Mouse (Mus musculus) limb, embryonic 14.5 days (tissue): ENCODE results near the gene Eng. TPM values are rescaled to one million over a fixed set of nuclear protein-coding genes. Genes with fewer than 3 reads are reported as not detected.
A peak's percentile ranks its signal among the peaks of the same experiment; 100 is the strongest.

Source experiments
- ATAC-seq: fragments of 200-750 bp; cut with Nextera tagmentation; 2 replicates; pipeline ENCODE4 v1.8.0; 2017; ENCODE audit warnings: low read depth, moderate number of reproducible peaks, moderate TSS enrichment; ENCODE audit not compliant: low FRiP score
- DNase-seq: peaks from one replicate; pipeline ENCODE4 v3.0.0-alpha.2; 2015; ENCODE audit warnings: low spot score
- H3K27ac ChIP-seq: fragments of 300-500 bp; sonication (generic); replicated peaks from 2 replicates; pipeline ENCODE4 v1.5.1; 2014; ENCODE audit warnings: low read depth, mild to moderate bottlenecking, low read length, moderate library complexity, mixed read lengths
- H3K27me3 ChIP-seq: fragments of 300-500 bp; sonication (generic); 2 replicates; pipeline ENCODE4 v1.6.1; 2014; ENCODE audit warnings: low read length, mixed read lengths; ENCODE audit not compliant: control insufficient read depth, insufficient read depth
- H3K36me3 ChIP-seq: fragments of 300-500 bp; sonication (generic); 2 replicates; pipeline ENCODE4 v1.6.1; 2014; ENCODE audit warnings: mild to moderate bottlenecking, low read length, moderate library complexity, mixed read lengths; ENCODE audit not compliant: control insufficient read depth, insufficient read depth
- H3K4me1 ChIP-seq: fragments of 300-500 bp; sonication (generic); 2 replicates; pipeline ENCODE4 v1.6.1; 2014; ENCODE audit warnings: antibody characterized with exemption, low read length, mixed read lengths; ENCODE audit not compliant: control insufficient read depth, insufficient read depth
- H3K4me2 ChIP-seq: fragments of 300-500 bp; sonication (generic); replicated peaks from 2 replicates; pipeline ENCODE4 v1.6.1; 2014; ENCODE audit warnings: low read depth, mild to moderate bottlenecking, low read length, moderate library complexity; ENCODE audit not compliant: severe bottlenecking
- H3K4me3 ChIP-seq: fragments of 300-500 bp; sonication (generic); replicated peaks from 2 replicates; pipeline ENCODE4 v1.5.1; 2014; ENCODE audit warnings: low read length
- H3K9ac ChIP-seq: fragments of 300-500 bp; sonication (generic); 2 replicates; pipeline ENCODE4 v1.6.1; 2014; ENCODE audit warnings: mild to moderate bottlenecking, low read depth, low read length, moderate library complexity; ENCODE audit not compliant: severe bottlenecking
- H3K9me3 ChIP-seq: fragments of 300-500 bp; sonication (generic); 2 replicates; pipeline ENCODE4 v1.6.1; 2016; ENCODE audit warnings: low read length; ENCODE audit not compliant: control insufficient read depth
- POLR2A ChIP-seq: fragments of 200-500 bp; IDR thresholded peaks from 2 replicates; pipeline ENCODE4 v1.8.0; 2012; ENCODE audit warnings: inconsistent platforms, mild to moderate bottlenecking, moderate library complexity, borderline replicate concordance; ENCODE audit not compliant: insufficient read depth, insufficient read length; ENCODE audit errors: extremely low read depth
- WGBS: fragments of 180-500 bp; shearing (Covaris S2); extraction: QIAGEN DNeasy Blood & Tissue Kit; methylation state at CpG from one replicate; pipeline ENCODE4 v1.1.7; 2014; 5-methylcytosine and 5-hydroxymethylcytosine counted together
- polyA plus RNA-seq, 2 experiments: library from polyadenylated mRNA; depleted of rRNA in 1 of 2; stranded (reverse) in 1 of 2; unstranded in 1 of 2; fragments of >200 nt; fragmentation: Nextera tagmentation in 1 of 2; extraction: Ambion mirVana in 1 of 2; gene quantifications; 2 replicates each; pipeline versions ENCODE4 v1.2.1 to v1.2.3; 2012 to 2014

Eng gene
- polyA plus RNA-seq, 2 experiments: 49.3 to 61.4 TPM

DNA sequence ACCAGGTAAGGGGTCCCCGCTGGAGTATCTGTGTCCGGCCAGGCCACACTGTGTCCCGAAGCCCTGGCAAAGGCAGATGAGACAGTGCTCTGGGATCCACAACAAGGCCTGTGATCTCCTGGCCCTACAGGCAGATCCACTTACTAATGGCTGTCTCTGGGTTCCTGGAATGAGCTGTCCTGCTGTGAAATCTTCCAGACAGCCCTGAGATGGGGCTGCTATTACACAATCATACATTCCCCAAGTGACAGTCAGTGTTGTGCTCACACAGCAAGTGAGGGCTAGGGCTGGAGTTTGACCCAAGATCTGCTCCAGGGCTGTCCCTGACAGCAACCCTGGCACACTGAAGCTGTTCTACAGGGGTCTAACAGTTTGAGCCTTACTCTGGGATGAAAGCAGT, 39.4 kb downstream of the Eng start:
- no peak for TF ChIP-seq POLR2A
- ATAC-seq (no peak), DNase-seq (no peak)
- Histone ChIP-seq H3K4me2 (no peak overlapping the region), H3K27ac (no peak overlapping the region), H3K4me1 (no peaks in the 10 kb centered on the region; the same call in 1 of the 2 replicates), H3K27me3 (no peaks in the 10 kb centered on the region), H3K9ac (no peak overlapping the region), H3K9me3 (no peaks in the 10 kb centered on the region), H3K36me3 (peaks cover 68% of the 10 kb centered on the region), H3K4me3 (no peak overlapping the region)
- 89% methylated on average over 3 of the region's 3 CpGs for WGBS

GRCm38 (mm10) chr2:32686640-32687039, 40.2 kb downstream of the Eng start:
- H3K4me3 ChIP-seq: no peak overlapping the region
- no peak overlapping the region for H3K4me2 ChIP-seq
- no peaks in the 10 kb centered on the region for H3K9me3 ChIP-seq
- H3K36me3 ChIP-seq: peaks cover 70% of the 10 kb centered on the region
- no peaks in the 10 kb centered on the region for H3K27me3 ChIP-seq
- 90% methylated on average over 6 of the region's 6 CpGs for WGBS
- H3K4me1 ChIP-seq: no peaks in the 10 kb centered on the region; the same call in 1 of the 2 replicates
- TF ChIP-seq POLR2A: no peak
- ATAC-seq (no peak), DNase-seq (no peak)
- no peak overlapping the region for H3K27ac ChIP-seq
- H3K9ac ChIP-seq: no peak overlapping the region

DNA sequence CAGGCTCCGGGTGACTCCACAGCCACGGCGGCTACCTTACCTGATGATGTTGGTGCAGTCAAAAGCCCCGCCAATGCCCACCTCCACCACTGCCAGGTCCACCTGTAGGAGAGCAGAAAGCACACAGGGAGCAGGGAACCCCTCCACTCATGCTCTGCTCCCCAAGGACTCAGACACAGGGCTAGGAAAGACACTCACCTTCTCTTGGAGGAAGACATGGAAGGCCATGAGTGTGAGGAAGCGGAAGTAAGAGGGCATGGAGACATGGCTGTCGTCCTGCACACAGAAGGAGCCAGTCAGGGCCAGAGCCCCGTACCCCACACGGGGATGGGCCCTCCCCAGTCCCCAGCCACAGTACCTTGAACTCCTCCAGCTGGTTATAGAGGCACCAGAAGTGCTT, 41.2 kb downstream of the Eng start:
- no peak overlapping the region for H3K9ac ChIP-seq
- H3K4me2 ChIP-seq: no peak overlapping the region
- H3K9me3 ChIP-seq: no peaks in the 10 kb centered on the region
- H3K27ac ChIP-seq: no peak overlapping the region
- H3K36me3 ChIP-seq: peaks cover 68% of the 10 kb centered on the region
- DNase-seq (no peak), ATAC-seq (no peak)
- H3K4me3 ChIP-seq: no peak overlapping the region
- peaks cover 3% of the 10 kb centered on the region; the same call in 1 of the 2 replicates for H3K4me1 ChIP-seq
- H3K27me3 ChIP-seq: no peaks in the 10 kb centered on the region
- TF ChIP-seq POLR2A: no peak
- whole genome bisulfite sequencing: 89% methylated on average over 8 of the region's 8 CpGs

DNA sequence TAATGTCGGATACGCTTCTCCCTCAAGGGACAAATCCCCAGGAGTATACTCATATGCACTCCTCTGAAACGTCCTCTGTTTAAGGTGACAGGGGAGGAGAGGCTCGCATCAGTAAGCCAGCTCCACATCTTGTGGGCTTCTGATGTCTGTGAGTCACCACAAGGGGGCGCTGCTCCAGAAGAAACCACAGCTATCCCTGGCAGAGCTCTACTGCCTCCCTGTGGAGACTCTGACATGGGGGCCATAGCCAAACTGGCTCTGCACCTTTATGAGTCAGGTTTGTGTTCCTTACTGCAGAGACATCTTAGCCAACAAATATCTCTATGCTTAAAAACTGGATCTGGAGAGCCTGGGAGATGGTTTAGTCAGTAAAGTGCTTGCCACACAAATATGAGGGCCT, 43.0 kb downstream of the Eng start:
- WGBS: 19% methylated on average over 5 of the region's 5 CpGs
- no peak overlapping the region for H3K4me2 ChIP-seq
- no peak overlapping the region for H3K27ac ChIP-seq
- peak; percentile 89 for DNase-seq
- peaks cover 11% of the 10 kb centered on the region for H3K4me1 ChIP-seq
- peaks cover 52% of the 10 kb centered on the region for H3K36me3 ChIP-seq
- H3K4me3 ChIP-seq: no peak overlapping the region
- H3K9me3 ChIP-seq: no peaks in the 10 kb centered on the region
- no peak overlapping the region for H3K9ac ChIP-seq
- no peak; the same call in 1 of the 2 replicates for ATAC-seq
- TF ChIP-seq POLR2A: no peak; the same call in 1 of the 2 replicates
- no peaks in the 10 kb centered on the region for H3K27me3 ChIP-seq

GRCm38 (mm10) chr2:32691041-32691440, 44.6 kb downstream of the Eng start:
- H3K9ac ChIP-seq: no peak overlapping the region
- WGBS: 83% methylated on average over 11 of the region's 11 CpGs
- ATAC-seq: no peak

GRCm38 (mm10) chr2:32692496-32692895, 46.1 kb downstream of the Eng start:
- TF ChIP-seq POLR2A: no peak
- peaks cover 11% of the 10 kb centered on the region for H3K4me1 ChIP-seq
- H3K27me3 ChIP-seq: no peaks in the 10 kb centered on the region
- H3K9ac ChIP-seq: no peak overlapping the region
- H3K36me3 ChIP-seq: peaks cover 21% of the 10 kb centered on the region
- no peak overlapping the region for H3K27ac ChIP-seq
- DNase-seq: no peak
- no peaks in the 10 kb centered on the region for H3K9me3 ChIP-seq
- ATAC-seq: no peak
- WGBS: 96% methylated on average over 14 of the region's 14 CpGs
- H3K4me3 ChIP-seq: peak overlapping the region; percentile 89; the same call in 1 of the 2 replicates
- peak overlapping the region; percentile 81 for H3K4me2 ChIP-seq

More at GRCm38 (mm10) chr2:32691041-32691440, 44.6 kb downstream of the Eng start:
- Histone ChIP-seq H3K27me3 (no peaks in the 10 kb centered on the region), H3K4me2 (no peak overlapping the region), H3K27ac (no peak overlapping the region), H3K9me3 (no peaks in the 10 kb centered on the region), H3K4me1 (peaks cover 11% of the 10 kb centered on the region), H3K4me3 (no peak overlapping the region), H3K36me3 (peaks cover 36% of the 10 kb centered on the region)
- DNase-seq: no peak
- TF ChIP-seq POLR2A: no peak
